Mouse (Mus musculus) liver, embryonic 15.5 days (tissue): ENCODE data around the gene Cntf. TPM values are rescaled to one million over a fixed set of nuclear protein-coding genes. Genes with fewer than 3 reads are reported as not detected.

Experiments
- ATAC-seq: fragments of 200-750 bp; cut with Nextera tagmentation; 2 replicates; pipeline ENCODE4 v1.8.0; 2017; ENCODE audit warnings: moderate number of reproducible peaks, mild to moderate bottlenecking, moderate library complexity; ENCODE audit not compliant: insufficient read depth
- H3K27ac ChIP-seq: fragments of 300-500 bp; sonication (generic); replicated peaks from 2 replicates; pipeline ENCODE4 v1.5.1; 2015; ENCODE audit warnings: mild to moderate bottlenecking, inconsistent platforms
- H3K27me3 ChIP-seq: fragments of 300-500 bp; sonication (generic); 2 replicates; pipeline ENCODE4 v1.6.1; 2015; ENCODE audit warnings: mild to moderate bottlenecking, inconsistent platforms
- H3K36me3 ChIP-seq: fragments of 300-500 bp; sonication (generic); replicated peaks from 2 replicates; pipeline ENCODE4 v1.6.1; 2015; ENCODE audit warnings: moderate library complexity, mild to moderate bottlenecking, inconsistent platforms
- H3K4me1 ChIP-seq: fragments of 300-500 bp; sonication (generic); replicated peaks from 2 replicates; pipeline ENCODE4 v1.6.1; 2015; ENCODE audit warnings: inconsistent platforms
- H3K4me2 ChIP-seq: fragments of 300-500 bp; sonication (generic); 2 replicates; pipeline ENCODE4 v1.6.1; 2015; ENCODE audit warnings: moderate library complexity, mild to moderate bottlenecking, inconsistent platforms
- H3K4me3 ChIP-seq: fragments of 300-500 bp; sonication (generic); replicated peaks from 2 replicates; pipeline ENCODE4 v1.5.1; 2015; ENCODE audit warnings: mild to moderate bottlenecking, inconsistent platforms
- H3K9ac ChIP-seq: fragments of 300-500 bp; sonication (generic); 2 replicates; pipeline ENCODE4 v1.6.1; 2015; ENCODE audit warnings: moderate library complexity, mild to moderate bottlenecking, inconsistent platforms
- H3K9me3 ChIP-seq: fragments of 300-500 bp; sonication (generic); replicated peaks from 2 replicates; pipeline ENCODE4 v1.6.1; 2016; ENCODE audit warnings: inconsistent platforms
- WGBS: fragments of 180-500 bp; shearing (Covaris S2); methylation state at CpG from one replicate; pipeline ENCODE4 v1.1.7; 2015; ENCODE audit warnings: mixed read lengths; ENCODE audit not compliant: insufficient replicate concordance; 5-methylcytosine and 5-hydroxymethylcytosine counted together
- polyA plus RNA-seq: library from polyadenylated mRNA; unstranded; fragments of >200 nt; fragmentation: Nextera tagmentation; extraction: Ambion mirVana; gene quantifications from 2 replicates; pipeline ENCODE4 v1.2.1, GENCODE M21; 2015

Gene Cntf
- polyA plus RNA-seq, 1 experiment from 2014 or later, result 0.53 TPM

GRCm38 (mm10) chr19:12796328-12796931, 31.0 kb upstream of the Cntf start:
- H3K9ac ChIP-seq, result peak overlapping the region; percentile 97
- H3K9me3 ChIP-seq, result no peaks in the 10 kb centered on the region
- peak overlapping the region; percentile 98 for H3K27ac ChIP-seq
- H3K36me3 ChIP-seq, result no peaks in the 10 kb centered on the region
- H3K4me1 ChIP-seq, result peaks cover 20% of the 10 kb centered on the region
- WGBS, result under 1% methylated on average over 29 of the region's 29 CpGs
- peak overlapping the region; percentile 92 for H3K4me2 ChIP-seq
- peak; percentile 48 for ATAC-seq
- no peaks in the 10 kb centered on the region for H3K27me3 ChIP-seq
- H3K4me3 ChIP-seq, result peak overlapping the region; percentile 99

GRCm38 (mm10) chr19:12795511-12796327, 30.3 kb upstream of the Cntf start, which contains the start of the genes Zfp91 and Lpxn:
Gene Zfp91 (minus strand): TSS chr19:12796126.
Gene Lpxn (plus strand): TSS chr19:12796193.
- no peaks in the 10 kb centered on the region for H3K36me3 ChIP-seq
- peak within 1 kb of the TSS; percentile 97 for H3K9ac ChIP-seq
- peak within 1 kb of the TSS; percentile 92 for H3K4me2 ChIP-seq
- H3K4me3 ChIP-seq, result peak within 1 kb of the TSS; percentile 99
- H3K9me3 ChIP-seq, result no peaks in the 10 kb centered on the region
- H3K27me3 ChIP-seq, result no peaks in the 10 kb centered on the region
- H3K27ac ChIP-seq, result peak within 1 kb of the TSS; percentile 98
- peak; percentile 88 for ATAC-seq
- under 1% methylated on average over 62 of the region's 76 CpGs for WGBS
- peaks cover 20% of the 10 kb centered on the region for H3K4me1 ChIP-seq

DNA sequence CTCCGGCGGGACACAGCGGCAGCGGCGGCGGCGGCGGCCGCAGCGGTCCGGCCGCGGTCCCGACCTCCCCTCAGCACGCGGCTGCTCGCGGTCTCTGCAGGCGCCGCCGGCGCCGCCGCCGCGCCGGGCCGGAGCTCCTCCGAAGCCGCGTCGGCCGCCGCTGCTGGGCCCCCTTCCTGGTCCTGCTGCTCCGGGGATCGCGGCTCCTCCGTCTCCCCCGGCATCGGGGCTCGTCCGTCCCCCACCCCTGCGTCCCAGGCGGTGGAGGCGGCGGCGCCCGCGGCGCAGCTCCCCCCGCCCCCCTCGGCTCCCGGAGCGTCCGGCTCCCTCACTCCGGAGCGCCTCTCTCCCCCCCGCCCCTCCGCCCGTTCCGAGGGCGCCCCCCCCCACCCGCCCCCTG, 29.7 kb upstream of the Cntf start:
- peak overlapping the region; percentile 92 for H3K4me2 ChIP-seq

GRCm38 (mm10) chr19:12794056-12795044, 28.9 kb upstream of the Cntf start:
- H3K4me3 ChIP-seq, result peak overlapping the region; percentile 99
- H3K9ac ChIP-seq, result peak overlapping the region; percentile 97
- H3K27me3 ChIP-seq, result no peaks in the 10 kb centered on the region
- no peaks in the 10 kb centered on the region for H3K36me3 ChIP-seq
- no peaks in the 10 kb centered on the region for H3K9me3 ChIP-seq
- under 1% methylated on average over 39 of the region's 39 CpGs for WGBS
- H3K27ac ChIP-seq, result peak overlapping the region; percentile 98
- peak; percentile 59 for ATAC-seq
- H3K4me2 ChIP-seq, result peak overlapping the region; percentile 92
- H3K4me1 ChIP-seq, result peaks cover 16% of the 10 kb centered on the region

More for the DNA sequence above, 29.7 kb upstream of the Cntf start:
- Histone ChIP-seq H3K4me1 (peaks cover 16% of the 10 kb centered on the region), H3K9ac (peak overlapping the region; percentile 97), H3K4me3 (peak overlapping the region; percentile 99), H3K27me3 (no peaks in the 10 kb centered on the region), H3K27ac (peak overlapping the region; percentile 98), H3K36me3 (no peaks in the 10 kb centered on the region), H3K9me3 (no peaks in the 10 kb centered on the region)
- 1% methylated on average over 43 of the region's 63 CpGs for WGBS
- ATAC-seq, result peak; percentile 5

GRCm38 (mm10) chr19:12792374-12792773, 26.9 kb upstream of the Cntf start:
- peaks cover 16% of the 10 kb centered on the region for H3K4me1 ChIP-seq
- peaks cover 7% of the 10 kb centered on the region for H3K36me3 ChIP-seq
- no peaks in the 10 kb centered on the region for H3K9me3 ChIP-seq
- no peak overlapping the region for H3K27ac ChIP-seq
- no peak overlapping the region for H3K9ac ChIP-seq
- H3K27me3 ChIP-seq, result no peaks in the 10 kb centered on the region
- H3K4me3 ChIP-seq, result no peak overlapping the region
- ATAC-seq, result no peak
- no peak overlapping the region for H3K4me2 ChIP-seq

DNA sequence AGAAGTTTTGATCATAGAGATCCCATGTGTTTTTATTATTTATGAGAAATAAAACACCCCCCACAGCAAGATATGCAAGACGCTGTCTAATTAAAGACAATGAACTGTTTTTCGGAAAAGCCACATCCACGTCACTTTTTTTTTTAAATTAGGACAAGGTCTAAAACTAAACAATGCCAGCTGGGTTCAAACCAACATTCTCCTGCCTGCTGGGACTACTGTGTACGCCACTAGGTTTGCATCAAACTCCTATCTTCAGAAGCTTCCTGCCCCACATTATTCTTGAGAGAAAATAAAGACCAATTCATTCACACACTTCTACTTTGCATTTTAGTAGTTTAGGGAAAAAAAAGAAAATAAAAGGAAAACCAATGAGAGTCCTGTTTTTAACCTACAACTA, 22.3 kb upstream of the Cntf start:
- no peaks in the 10 kb centered on the region for H3K9me3 ChIP-seq
- no peak overlapping the region for H3K4me2 ChIP-seq
- peaks cover 6% of the 10 kb centered on the region; the same call in 1 of the 2 replicates for H3K4me1 ChIP-seq
- H3K27ac ChIP-seq, result no peak overlapping the region
- peaks cover 9% of the 10 kb centered on the region for H3K36me3 ChIP-seq
- H3K27me3 ChIP-seq, result no peaks in the 10 kb centered on the region
- no peak overlapping the region for H3K4me3 ChIP-seq
- 83% methylated on average over 4 of the region's 4 CpGs for WGBS
- no peak for ATAC-seq
- no peak overlapping the region for H3K9ac ChIP-seq

DNA sequence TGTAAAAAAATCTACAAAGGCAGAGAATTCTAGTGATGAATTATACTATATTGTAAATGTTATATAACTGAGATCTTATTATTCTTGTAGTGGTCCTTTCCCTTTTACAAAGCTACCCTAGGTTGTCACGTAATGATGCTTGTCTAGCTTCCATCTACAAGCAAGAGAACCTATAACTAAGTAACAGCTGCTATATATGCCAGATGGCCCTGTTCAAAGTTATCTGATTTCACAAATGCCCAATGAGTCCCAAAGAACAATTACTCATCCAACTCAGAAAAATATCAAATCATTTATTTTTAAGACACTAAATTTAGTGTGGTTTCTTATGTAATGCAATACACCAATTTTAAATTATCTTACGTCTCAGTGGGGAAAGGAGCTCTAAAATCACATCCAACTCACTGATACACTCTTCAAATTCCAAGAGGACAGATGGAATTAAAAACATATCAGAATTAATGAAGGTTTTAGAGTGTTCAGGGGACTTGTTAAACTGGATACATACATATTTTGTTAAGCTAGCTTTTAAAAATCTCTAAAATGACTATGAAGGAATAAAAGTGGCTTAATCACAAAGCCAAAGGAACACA, 21.5 kb upstream of the Cntf start:
- Histone ChIP-seq H3K36me3 (peaks cover 9% of the 10 kb centered on the region), H3K4me1 (peaks cover 6% of the 10 kb centered on the region; the same call in 1 of the 2 replicates), H3K4me2 (no peak overlapping the region), H3K27me3 (no peaks in the 10 kb centered on the region), H3K9ac (no peak overlapping the region), H3K9me3 (no peaks in the 10 kb centered on the region), H3K27ac (no peak overlapping the region), H3K4me3 (no peak overlapping the region)
- ATAC-seq, result no peak
- 82% methylated on average over 2 of the region's 2 CpGs for WGBS

- H3K9me3 ChIP-seq, result no peaks in the 10 kb centered on the region
- H3K4me2 ChIP-seq, result no peak overlapping the region
- 0 out of 2 replicates have a peak, but pooled peaks cover 5% of the 10 kb centered on the region for H3K4me1 ChIP-seq
- H3K36me3 ChIP-seq, result peaks cover 28% of the 10 kb centered on the region
- no peak for ATAC-seq
- H3K4me3 ChIP-seq, result no peak overlapping the region
- no peak overlapping the region for H3K27ac ChIP-seq
- no peak overlapping the region for H3K9ac ChIP-seq
- no peaks in the 10 kb centered on the region for H3K27me3 ChIP-seq
These were observed 15.0 kb upstream of the Cntf start for GRCm38 (mm10) chr19:12780437-12780836.

DNA sequence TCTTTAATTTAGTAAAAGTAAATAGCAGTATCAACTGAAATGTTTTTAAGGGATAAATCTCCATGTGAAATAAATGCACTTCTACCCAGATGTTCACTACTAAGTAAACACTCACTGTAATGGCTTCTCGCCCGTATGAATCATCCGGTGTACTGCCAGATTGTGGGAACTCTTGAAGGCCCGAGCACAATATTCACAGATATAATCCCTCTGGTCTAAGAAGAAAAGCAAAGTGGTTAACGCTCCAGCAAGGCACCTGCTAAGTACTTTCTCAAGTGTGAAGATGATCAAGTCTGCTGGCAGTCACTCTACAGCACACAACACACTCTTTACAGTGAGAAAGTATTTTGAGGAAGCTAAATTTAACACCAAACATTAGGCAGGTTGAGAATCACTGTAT, 5.5 kb upstream of the Cntf start:
- 85% methylated on average over 5 of the region's 5 CpGs for WGBS
- no peak for ATAC-seq
- no peak overlapping the region for H3K4me2 ChIP-seq
- no peaks in the 10 kb centered on the region for H3K4me1 ChIP-seq
- H3K4me3 ChIP-seq, result no peak overlapping the region
- no peaks in the 10 kb centered on the region for H3K9me3 ChIP-seq
- H3K36me3 ChIP-seq, result peaks cover 66% of the 10 kb centered on the region
- no peak overlapping the region for H3K9ac ChIP-seq
- H3K27ac ChIP-seq, result no peak overlapping the region
- H3K27me3 ChIP-seq, result no peaks in the 10 kb centered on the region

DNA sequence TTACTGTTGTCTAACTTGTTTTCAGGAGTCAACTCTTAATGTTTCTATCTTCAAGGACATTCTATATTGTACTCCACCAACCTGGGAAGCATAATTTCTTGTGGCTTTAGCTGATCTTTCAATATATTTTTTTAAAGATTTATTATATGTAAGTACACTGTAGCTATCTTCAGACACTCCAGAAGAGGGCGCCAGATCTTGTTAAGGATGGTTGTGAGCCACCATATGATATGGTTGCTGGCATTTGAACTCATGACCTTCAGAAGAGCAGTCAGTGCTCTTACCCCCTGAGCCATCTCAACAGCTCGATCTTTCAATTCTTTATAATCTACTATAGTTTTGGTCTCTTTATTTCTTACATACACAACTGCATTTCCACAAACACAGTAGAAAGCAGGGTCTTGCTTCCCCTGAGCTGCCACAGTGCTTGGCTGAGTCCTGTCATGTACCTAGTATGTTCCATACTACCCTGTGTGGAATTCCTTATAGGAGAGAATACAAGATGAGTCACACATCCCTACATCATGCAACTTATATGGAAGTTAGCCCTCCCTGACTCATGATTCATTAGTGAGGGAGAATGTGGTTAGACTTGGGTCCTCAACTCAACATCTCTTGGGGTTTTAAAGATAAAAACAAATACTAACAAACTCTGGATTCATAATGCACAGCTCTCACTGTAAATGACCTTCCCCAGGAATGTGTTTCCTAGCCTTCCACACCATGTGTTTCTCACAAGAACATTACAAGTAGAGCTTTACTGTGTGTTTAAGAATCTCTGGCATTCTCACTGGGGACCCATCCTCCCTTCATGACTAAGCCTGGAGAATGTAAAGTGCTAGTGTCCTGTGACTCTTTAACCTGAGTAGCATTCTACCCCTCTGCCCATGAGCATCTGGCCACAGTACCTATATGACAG, 3.0 kb downstream of the Cntf start:
- no peak overlapping the region for H3K4me3 ChIP-seq
- no peak overlapping the region for H3K4me2 ChIP-seq
- WGBS, result 39% methylated on average over 2 of the region's 2 CpGs
- H3K4me1 ChIP-seq, result no peaks in the 10 kb centered on the region
- peaks cover 42% of the 10 kb centered on the region for H3K36me3 ChIP-seq
- no peaks in the 10 kb centered on the region for H3K27me3 ChIP-seq
- no peak for ATAC-seq
- no peaks in the 10 kb centered on the region for H3K9me3 ChIP-seq
- H3K9ac ChIP-seq, result no peak overlapping the region
- H3K27ac ChIP-seq, result no peak overlapping the region
